ENCODE assay signal across 10 mouse cellular contexts in genomic region chr8:71456906-71457305, GRCm38 (mm10). TPM values are rescaled to one million over a fixed set of nuclear protein-coding genes. Genes with fewer than 3 reads are reported as not detected.
DNase-seq lines count a peak whose midpoint lies in the region; ATAC-seq and TF ChIP-seq lines count a peak whose summit lies in the region.
"Had no signal": no experiment of that assay in that cellular context is flagged by ENCODE, and none has a peak within 500 bp of the region (broad histone marks: within the 10 kb centered on the region; RNA-seq: fewer than 3 reads in every experiment).

No protein-coding gene starts in this region.

- H3K36me3 ChIP-seq in forebrain, embryonic 11.5 days (ENCODE audit: control insufficient read depth, insufficient read depth, low read length) = peaks cover 5% of the 10 kb centered on the region; the same call in 1 of the 2 replicates
- H3K36me3 ChIP-seq in forebrain, postnatal 0 days (ENCODE audit: insufficient read depth) = peaks cover 44% of the 10 kb centered on the region
- H3K36me3 ChIP-seq in lung, embryonic 16.5 days (ENCODE audit: control insufficient read depth, insufficient read depth, low read length) = peaks cover 9% of the 10 kb centered on the region
- no peaks in the 10 kb centered on the region; the same call in 1 of the 2 replicates for H3K36me3 ChIP-seq in liver, embryonic 11.5 days (ENCODE audit: control insufficient read depth, insufficient read depth, low read length)

- no peak for TF ChIP-seq CTCF in forebrain, postnatal 0 days (IDR thresholded peaks at IDR 0.05; ENCODE audit: low read depth)

- H3K4me3 ChIP-seq in forebrain, embryonic 11.5 days (ENCODE audit: low read depth, low read length) = no peak overlapping the region
- H3K4me3 ChIP-seq in forebrain, postnatal 0 days (ENCODE audit: low read depth, low read length) = no peak overlapping the region
- no peak overlapping the region for H3K4me3 ChIP-seq in lung, embryonic 16.5 days (ENCODE audit: low read length)
- H3K4me3 ChIP-seq in liver, embryonic 11.5 days (ENCODE audit: low read depth, low read length) = no peak overlapping the region

- no peaks in the 10 kb centered on the region for H3K9me3 ChIP-seq in forebrain, embryonic 11.5 days (ENCODE audit: control insufficient read depth, low read length)
- H3K9me3 ChIP-seq in forebrain, postnatal 0 days (ENCODE audit: low read length) = no peaks in the 10 kb centered on the region
- no peaks in the 10 kb centered on the region for H3K9me3 ChIP-seq in lung, embryonic 16.5 days (ENCODE audit: control insufficient read depth, low read length)
- H3K9me3 ChIP-seq in liver, embryonic 11.5 days (ENCODE audit: control insufficient read depth, low read length) = no peaks in the 10 kb centered on the region

- peak; percentile 49 for DNase-seq in forebrain, embryonic 11.5 days (ENCODE audit: low spot score)
- no peak for DNase-seq in forebrain, postnatal 0 days
- DNase-seq in lung, adult 18-20 months = no peak
- DNase-seq in ZHBTc4 (ENCODE audit: low read depth, low spot score) = peak; percentile 50
- DNase-seq in liver, embryonic 11.5 days (ENCODE audit: low spot score) = peak; percentile 46
- no peak for DNase-seq in frontal cortex, adult 2 months (ENCODE audit: extremely low spot score in 1 of 2, low spot score in 1 of 2)
- DNase-seq in urinary bladder, postnatal 10 days (ENCODE audit: low spot score) = no peak
- DNase-seq: kidney, adult 18-20 months; midbrain, embryonic 14.5 days had no signal

- 46% methylated on average over 22 of the region's 22 CpGs for WGBS in forebrain, embryonic 11.5 days
- 44% methylated on average over 22 of the region's 22 CpGs for WGBS in forebrain, postnatal 0 days
- 44% methylated on average over 22 of the region's 22 CpGs for WGBS in lung, embryonic 16.5 days
- 34% methylated on average over 22 of the region's 22 CpGs for WGBS in liver, embryonic 11.5 days

- ATAC-seq in forebrain, embryonic 11.5 days (replicated peaks; ENCODE audit: low FRiP score) = no peak
- ATAC-seq in forebrain, postnatal 0 days = no peak
- ATAC-seq in lung, embryonic 16.5 days (ENCODE audit: low read depth) = peak; percentile 43
- ATAC-seq in liver, embryonic 11.5 days (replicated peaks; ENCODE audit: low FRiP score) = peak; percentile 53

- H3K4me2 ChIP-seq in forebrain, embryonic 11.5 days (ENCODE audit: low read depth, low read length, severe bottlenecking) = no peak overlapping the region
- H3K4me2 ChIP-seq in forebrain, postnatal 0 days (ENCODE audit: low read depth) = no peak overlapping the region
- no peak overlapping the region for H3K4me2 ChIP-seq in lung, embryonic 16.5 days (ENCODE audit: low read depth, low read length)
- no peak overlapping the region for H3K4me2 ChIP-seq in liver, embryonic 11.5 days

- H3K4me1 ChIP-seq in forebrain, embryonic 11.5 days (replicated peaks; ENCODE audit: control insufficient read depth, insufficient read depth, low read length) = no peaks in the 10 kb centered on the region
- H3K4me1 ChIP-seq in forebrain, postnatal 0 days (ENCODE audit: insufficient read depth) = no peaks in the 10 kb centered on the region
- no peaks in the 10 kb centered on the region; the same call in 1 of the 2 replicates for H3K4me1 ChIP-seq in lung, embryonic 16.5 days (replicated peaks; ENCODE audit: control insufficient read depth, insufficient read depth, low read length)
- peaks cover 7% of the 10 kb centered on the region; the same call in 1 of the 2 replicates for H3K4me1 ChIP-seq in liver, embryonic 11.5 days (replicated peaks; ENCODE audit: control insufficient read depth, insufficient read depth, low read length)

- H3K27ac ChIP-seq in forebrain, embryonic 11.5 days (ENCODE audit: low read depth, low read length) = no peak overlapping the region
- H3K27ac ChIP-seq in forebrain, postnatal 0 days (ENCODE audit: low read depth, low read length) = no peak overlapping the region
- no peak overlapping the region for H3K27ac ChIP-seq in lung, embryonic 16.5 days (ENCODE audit: low read length)
- H3K27ac ChIP-seq in liver, embryonic 11.5 days (ENCODE audit: low read depth, low read length) = no peak overlapping the region

- H3K27me3 ChIP-seq in forebrain, embryonic 11.5 days (ENCODE audit: control insufficient read depth, insufficient read depth, low read length) = no peaks in the 10 kb centered on the region
- no peaks in the 10 kb centered on the region for H3K27me3 ChIP-seq in forebrain, postnatal 0 days (ENCODE audit: insufficient read depth, low read length)
- no peaks in the 10 kb centered on the region for H3K27me3 ChIP-seq in lung, embryonic 16.5 days (ENCODE audit: control insufficient read depth, insufficient read depth, low read depth, low read length)
- peaks cover 12% of the 10 kb centered on the region for H3K27me3 ChIP-seq in liver, embryonic 11.5 days (replicated peaks; ENCODE audit: control insufficient read depth, insufficient read depth, low read length)

- no peak overlapping the region for H3K9ac ChIP-seq in forebrain, embryonic 11.5 days (ENCODE audit: low read length)
- H3K9ac ChIP-seq in forebrain, postnatal 0 days = no peak overlapping the region
- no peak overlapping the region for H3K9ac ChIP-seq in lung, embryonic 16.5 days (ENCODE audit: low read length)
- no peak overlapping the region for H3K9ac ChIP-seq in liver, embryonic 11.5 days (ENCODE audit: low read depth, low read length)

RNA-seq across cellular contexts. Expression of gene Abhd8, which starts 6.5 kb away (rescaled TPM):
- 76.6 and 76.7 TPM in 2 replicates for polyA plus RNA-seq in forebrain, embryonic 11.5 days (2014; fragmentation: Nextera tagmentation; extraction: Ambion mirVana)
- total RNA-seq in forebrain, postnatal 0 days (2014; rRNA removed) = 187 and 210 TPM in 2 replicates
- polyA plus RNA-seq in forebrain, postnatal 0 days (2015; fragmentation: Nextera tagmentation; extraction: Ambion mirVana) = 168 and 169 TPM in 2 replicates
- 36.7 and 37.8 TPM in 2 replicates for polyA plus RNA-seq in lung, embryonic 16.5 days (2015; fragmentation: Nextera tagmentation; extraction: Ambion mirVana)
- polyA plus RNA-seq in liver, embryonic 11.5 days (2014; fragmentation: Nextera tagmentation; extraction: Ambion mirVana) = 20.6 and 21.4 TPM in 2 replicates
- 380 and 404 TPM in 2 replicates for polyA plus RNA-seq in frontal cortex, adult 2 months (2012; rRNA removed)

RNA-seq across cellular contexts. Expression of gene Mrpl34, which starts 7.9 kb away (rescaled TPM):
- polyA plus RNA-seq in forebrain, embryonic 11.5 days (2014; fragmentation: Nextera tagmentation; extraction: Ambion mirVana) = 186 TPM in 2 replicates
- total RNA-seq in forebrain, postnatal 0 days (2014; rRNA removed) = 75.0 and 80.5 TPM in 2 replicates
- polyA plus RNA-seq in forebrain, postnatal 0 days (2015; fragmentation: Nextera tagmentation; extraction: Ambion mirVana) = 145 and 184 TPM in 2 replicates
- polyA plus RNA-seq in lung, embryonic 16.5 days (2015; fragmentation: Nextera tagmentation; extraction: Ambion mirVana) = 136 and 151 TPM in 2 replicates
- polyA plus RNA-seq in liver, embryonic 11.5 days (2014; fragmentation: Nextera tagmentation; extraction: Ambion mirVana) = 215 and 229 TPM in 2 replicates
- 45.0 and 57.4 TPM in 2 replicates for polyA plus RNA-seq in frontal cortex, adult 2 months (2012; rRNA removed)

RNA-seq across cellular contexts. Expression of gene Dda1, which starts 12.1 kb away (rescaled TPM):
- polyA plus RNA-seq in forebrain, embryonic 11.5 days (2014; fragmentation: Nextera tagmentation; extraction: Ambion mirVana) = 133 and 146 TPM in 2 replicates
- total RNA-seq in forebrain, postnatal 0 days (2014; rRNA removed) = 179 and 184 TPM in 2 replicates
- 274 and 283 TPM in 2 replicates for polyA plus RNA-seq in forebrain, postnatal 0 days (2015; fragmentation: Nextera tagmentation; extraction: Ambion mirVana)
- polyA plus RNA-seq in lung, embryonic 16.5 days (2015; fragmentation: Nextera tagmentation; extraction: Ambion mirVana) = 91.9 and 96.3 TPM in 2 replicates
- 94.1 and 98.2 TPM in 2 replicates for polyA plus RNA-seq in liver, embryonic 11.5 days (2014; fragmentation: Nextera tagmentation; extraction: Ambion mirVana)
- 123 and 146 TPM in 2 replicates for polyA plus RNA-seq in frontal cortex, adult 2 months (2012; rRNA removed)

RNA-seq across cellular contexts. Expression of gene Ano8, which starts 28.9 kb away (rescaled TPM):
- 5.7 and 9.3 TPM in 2 replicates for polyA plus RNA-seq in forebrain, embryonic 11.5 days (2014; fragmentation: Nextera tagmentation; extraction: Ambion mirVana)
- total RNA-seq in forebrain, postnatal 0 days (2014; rRNA removed) = 76.5 and 82.2 TPM in 2 replicates
- 5.9 and 7.7 TPM in 2 replicates for polyA plus RNA-seq in forebrain, postnatal 0 days (2015; fragmentation: Nextera tagmentation; extraction: Ambion mirVana)
- 0.79 and 1.0 TPM in 2 replicates for polyA plus RNA-seq in lung, embryonic 16.5 days (2015; fragmentation: Nextera tagmentation; extraction: Ambion mirVana)
- 0.60 and 0.96 TPM in 2 replicates for polyA plus RNA-seq in liver, embryonic 11.5 days (2014; fragmentation: Nextera tagmentation; extraction: Ambion mirVana)
- 74.5 and 77.0 TPM in 2 replicates for polyA plus RNA-seq in frontal cortex, adult 2 months (2012; rRNA removed)

RNA-seq across cellular contexts. Expression of gene Gtpbp3, which starts 31.0 kb away (rescaled TPM):
- 7.9 and 10.8 TPM in 2 replicates for polyA plus RNA-seq in forebrain, embryonic 11.5 days (2014; fragmentation: Nextera tagmentation; extraction: Ambion mirVana)
- total RNA-seq in forebrain, postnatal 0 days (2014; rRNA removed) = 23.6 and 33.6 TPM in 2 replicates
- polyA plus RNA-seq in forebrain, postnatal 0 days (2015; fragmentation: Nextera tagmentation; extraction: Ambion mirVana) = 6.9 and 9.4 TPM in 2 replicates
- 16.1 and 17.4 TPM in 2 replicates for polyA plus RNA-seq in lung, embryonic 16.5 days (2015; fragmentation: Nextera tagmentation; extraction: Ambion mirVana)
- 9.5 and 10.4 TPM in 2 replicates for polyA plus RNA-seq in liver, embryonic 11.5 days (2014; fragmentation: Nextera tagmentation; extraction: Ambion mirVana)
- polyA plus RNA-seq in frontal cortex, adult 2 months (2012; rRNA removed) = 32.4 and 34.4 TPM in 2 replicates

Comparison
In these comparisons a context has a peak if more than half of its experiments do, and no peak if none do; other contexts are left out.
1. DNase-seq: peak in forebrain, embryonic 11.5 days (single experiment), ZHBTc4 (single experiment) and liver, embryonic 11.5 days (single experiment); none in forebrain, postnatal 0 days (single experiment), lung, adult 18-20 months (0 of 2), frontal cortex, adult 2 months (0 of 2) and urinary bladder, postnatal 10 days (single experiment).
2. ATAC-seq: peak in lung, embryonic 16.5 days (single experiment) and liver, embryonic 11.5 days (single experiment); none in forebrain, embryonic 11.5 days (single experiment) and forebrain, postnatal 0 days (single experiment).